Mouse (Mus musculus): ENCODE measurements around the gene Akr1c12.
"Not testable (repeated sequence)": the region's sequence is repeated elsewhere in the genome, so short reads cannot be mapped to it uniquely, and the experiment has no call there.

Akr1c12 gene

GRCm38 (mm10) chr13:4279284-4279683 lies at the start of gene Akr1c12:
Gene Akr1c12 (minus strand): TSS chr13:4279433.
- DNase-seq, result no peak

- no peak for DNase-seq
These were observed 39.5 kb upstream of the Akr1c12 start for GRCm38 (mm10) chr13:4318773-4319172.

GRCm38 (mm10) chr13:4313907-4314306 lies 34.7 kb upstream of the Akr1c12 start:
- no peak for DNase-seq

- no peak for DNase-seq
These were observed 25.8 kb upstream of the Akr1c12 start for GRCm38 (mm10) chr13:4304861-4305565.

- no peak for DNase-seq
These were observed 17.8 kb upstream of the Akr1c12 start for GRCm38 (mm10) chr13:4296991-4297390.

GRCm38 (mm10) chr13:4281471-4282412 lies 2.5 kb upstream of the Akr1c12 start:
- peak; percentile 13 for DNase-seq

GRCm38 (mm10) chr13:4277526-4277925 lies 1.7 kb downstream of the Akr1c12 start:
- DNase-seq, result no peak

GRCm38 (mm10) chr13:4270860-4271259 lies 8.4 kb downstream of the Akr1c12 start:
- no peak for DNase-seq

GRCm38 (mm10) chr13:4265455-4265854 lies 13.8 kb downstream of the Akr1c12 start:
- not testable (repeated sequence) for DNase-seq

GRCm38 (mm10) chr13:4265047-4265446 lies 14.2 kb downstream of the Akr1c12 start:
- no peak for DNase-seq

GRCm38 (mm10) chr13:4264612-4265011 lies 14.6 kb downstream of the Akr1c12 start:
- no peak for DNase-seq

GRCm38 (mm10) chr13:4257349-4257748 lies 21.9 kb downstream of the Akr1c12 start:
- no peak for DNase-seq

- DNase-seq, result not testable (repeated sequence)
These were observed 22.3 kb downstream of the Akr1c12 start for GRCm38 (mm10) chr13:4256894-4257293.

- DNase-seq, result no peak
These were observed 29.9 kb downstream of the Akr1c12 start for GRCm38 (mm10) chr13:4249347-4249746.

GRCm38 (mm10) chr13:4244861-4245559 lies 34.2 kb downstream of the Akr1c12 start:
- DNase-seq, result peak; percentile 3

GRCm38 (mm10) chr13:4233536-4234172 lies 45.6 kb downstream of the Akr1c12 start:
- DNase-seq, result no peak

GRCm38 (mm10) chr13:4233135-4233534 lies 46.1 kb downstream of the Akr1c12 start:
- no peak for DNase-seq

- no peak for DNase-seq
These were observed 48.2 kb downstream of the Akr1c12 start for GRCm38 (mm10) chr13:4230841-4231623.

GRCm38 (mm10) chr13:4228441-4228840 lies 50.8 kb downstream of the Akr1c12 start, which contains the start of gene Akr1c19:
Gene Akr1c19 (plus strand): TSS chr13:4228700.
- no peak for DNase-seq
